Mouse (Mus musculus): ENCODE measurements at regions not wholly inside any gene's neighbourhood (a gene's known extent, or its start where the extent isn't known, plus 50 kb on each side); places are given as distances from the start of the nearest gene placed in this dataset.

DNA sequence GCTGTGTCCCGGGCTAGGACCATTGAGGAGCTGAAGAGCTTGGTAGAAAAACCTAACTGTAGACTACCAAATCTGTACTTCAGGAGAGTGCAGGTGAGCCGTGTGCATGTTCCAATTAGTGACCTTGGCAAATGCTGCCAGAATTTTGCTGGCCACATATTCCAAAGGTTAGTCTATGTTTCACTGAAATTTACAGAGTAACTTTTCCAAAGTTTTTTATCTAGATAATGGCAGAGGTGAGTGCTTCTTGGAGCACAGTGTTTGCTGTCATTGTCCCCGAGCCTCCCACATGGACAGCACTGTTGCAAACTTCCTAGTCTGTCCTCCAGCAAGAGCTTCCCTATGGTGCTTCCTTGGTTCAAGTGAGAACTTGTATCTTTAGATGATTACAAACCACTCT, 232.5 kb downstream of the Foxa2 start:
- no peak for DNase-seq (ENCODE audit: low read depth, low spot score)

DNA sequence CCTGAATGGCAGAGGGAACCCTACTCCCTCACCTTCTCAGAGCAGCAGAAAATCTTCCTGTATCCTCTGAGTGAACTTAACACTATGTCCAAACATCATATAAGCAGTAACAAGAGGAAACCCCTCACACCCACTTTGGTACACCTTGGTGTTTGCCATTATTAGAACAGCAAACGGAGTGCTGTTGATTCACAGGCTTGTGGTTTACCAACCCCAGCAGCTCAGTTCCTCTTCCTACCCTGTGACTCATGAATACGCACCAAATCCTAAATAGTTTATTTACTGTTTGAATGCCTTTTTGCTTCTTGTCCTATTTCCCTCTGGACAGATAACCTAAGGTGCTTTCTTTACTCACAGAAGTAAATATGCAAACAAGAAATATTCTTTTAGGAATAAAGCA, 233.3 kb downstream of the Foxa2 start:
- no peak for DNase-seq (ENCODE audit: low read depth, low spot score)

DNA sequence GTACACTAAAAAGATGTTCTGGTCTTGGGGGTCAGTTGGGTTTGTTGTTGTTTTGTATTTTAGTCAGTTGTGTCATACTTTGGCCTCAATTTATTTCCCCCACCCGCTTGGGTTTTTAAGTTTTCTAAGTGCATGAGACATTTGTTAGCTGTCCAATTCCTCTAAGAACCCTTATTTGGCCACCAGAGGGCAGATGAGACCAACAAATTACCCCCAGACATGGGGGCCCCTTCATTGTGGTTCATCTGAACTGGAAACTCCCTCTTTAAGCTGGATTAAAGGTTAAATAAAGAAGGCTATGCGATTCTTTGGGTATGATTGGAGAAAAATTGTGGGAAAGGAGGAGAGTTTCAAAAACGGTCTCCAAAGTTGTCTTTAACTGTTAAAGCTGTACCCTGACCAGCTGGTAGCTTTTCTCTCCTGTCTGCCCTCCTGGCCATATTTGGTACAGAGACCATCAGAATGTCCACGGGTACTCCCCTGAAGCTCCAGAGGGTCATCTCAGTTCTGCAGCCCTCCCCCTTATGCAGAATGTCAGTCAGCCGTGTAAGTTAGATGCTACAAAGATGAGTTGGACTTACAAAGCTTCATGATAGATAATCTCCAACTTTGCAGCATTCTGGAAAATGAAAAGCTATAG, 238.6 kb downstream of the Foxa2 start:
- DNase-seq (ENCODE audit: low read depth, low spot score), result no peak

DNA sequence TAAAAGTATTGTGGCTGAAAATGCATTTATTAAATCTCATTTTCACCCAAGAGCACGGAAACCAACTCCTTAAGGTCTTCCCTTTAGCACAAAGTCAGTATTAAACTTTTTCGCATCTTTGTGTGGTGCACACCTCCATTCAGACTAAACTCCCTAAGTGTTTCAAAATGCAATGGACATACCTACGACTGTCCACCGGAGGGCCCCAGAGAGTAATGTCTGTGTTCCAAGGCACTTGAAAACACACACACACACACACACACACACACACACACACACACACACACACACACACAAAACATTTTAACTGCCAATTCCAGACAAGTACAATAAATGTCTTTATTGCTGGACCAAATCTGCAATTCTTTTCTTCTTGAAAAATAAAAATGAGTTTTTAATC, 243.7 kb downstream of the Foxa2 start:
- no peak for DNase-seq (ENCODE audit: low read depth, low spot score)

DNA sequence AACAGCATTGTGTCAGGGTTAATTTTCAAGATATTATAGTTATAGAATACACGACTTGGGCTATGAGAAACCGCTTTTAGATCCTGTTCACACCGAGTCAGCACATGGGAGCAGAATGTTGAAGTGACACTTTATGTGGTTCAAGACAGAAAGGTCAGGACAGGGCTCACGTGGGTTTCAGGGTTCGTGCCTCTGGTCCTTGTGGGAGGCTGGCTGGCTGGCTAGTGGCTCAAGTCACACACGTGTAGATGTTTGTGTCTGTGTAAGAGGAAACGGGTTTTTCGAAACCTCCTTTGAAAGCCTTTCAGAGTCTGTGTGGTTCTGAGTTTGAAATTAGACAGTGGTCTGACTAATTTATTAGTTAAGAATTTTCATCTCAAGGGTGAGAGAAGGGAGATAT, 255.3 kb downstream of the Foxa2 start:
- no peak for DNase-seq (ENCODE audit: low read depth, low spot score)

DNA sequence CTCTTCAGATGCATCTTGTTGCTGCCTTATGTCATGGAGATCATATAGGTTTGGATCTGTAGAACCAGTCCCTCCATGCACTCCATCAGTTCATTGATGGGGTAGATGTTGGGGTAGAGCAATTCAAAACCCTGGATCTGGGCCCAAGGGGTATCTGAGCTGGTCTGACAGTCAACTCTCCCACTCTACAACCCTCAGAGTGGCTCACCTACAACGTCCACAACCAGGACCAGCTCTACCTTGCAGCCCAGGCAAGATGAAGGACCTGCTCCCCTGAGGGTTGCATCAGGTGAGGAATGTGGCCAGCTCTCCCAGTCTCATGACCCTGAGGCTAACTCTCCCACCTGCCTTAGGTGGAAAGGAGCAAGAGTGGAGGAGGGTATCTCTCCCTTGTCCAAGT, 256.9 kb downstream of the Foxa2 start:
- no peak for DNase-seq (ENCODE audit: low read depth, low spot score)

DNA sequence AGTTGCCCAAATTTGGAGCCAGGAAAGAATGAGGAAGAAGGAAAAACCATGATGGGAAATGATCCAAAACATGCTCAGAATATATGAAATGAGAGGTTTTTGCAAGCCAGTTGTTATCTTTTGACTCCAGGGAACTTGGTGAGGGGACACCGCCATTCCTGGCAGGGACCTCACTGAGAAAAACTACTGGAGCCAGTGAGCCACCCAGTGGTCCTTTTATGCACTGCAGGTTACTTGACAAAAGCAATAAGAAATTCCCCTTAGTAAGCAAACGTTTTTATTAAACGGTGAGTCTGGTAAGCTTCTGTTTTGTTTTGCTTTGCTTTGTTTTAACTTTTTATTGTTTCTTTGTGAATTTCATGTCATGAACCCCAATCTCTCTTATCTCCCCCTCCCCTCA, 257.5 kb downstream of the Foxa2 start:
- no peak for DNase-seq (ENCODE audit: low read depth, low spot score)

DNA sequence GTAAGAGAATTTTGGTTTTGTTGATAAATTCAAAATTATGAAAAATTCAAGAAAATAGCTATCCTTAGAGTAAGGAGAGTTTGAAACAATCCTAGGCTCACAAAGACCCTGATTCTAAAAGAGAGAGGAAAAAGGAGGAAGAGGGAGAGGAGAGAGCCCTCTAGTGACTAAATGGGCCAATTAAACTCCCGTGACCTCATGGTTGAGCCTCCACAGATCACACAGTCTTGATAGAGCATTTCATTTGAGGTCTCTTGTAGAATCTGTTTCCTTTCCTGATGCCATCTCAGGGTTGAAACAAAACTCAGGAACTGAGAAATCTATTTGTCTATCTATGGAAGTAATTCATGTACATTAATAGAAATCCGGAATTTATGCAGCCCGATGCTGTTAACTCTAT, 258.8 kb downstream of the Foxa2 start:
- no peak for DNase-seq (ENCODE audit: low read depth, low spot score)

DNA sequence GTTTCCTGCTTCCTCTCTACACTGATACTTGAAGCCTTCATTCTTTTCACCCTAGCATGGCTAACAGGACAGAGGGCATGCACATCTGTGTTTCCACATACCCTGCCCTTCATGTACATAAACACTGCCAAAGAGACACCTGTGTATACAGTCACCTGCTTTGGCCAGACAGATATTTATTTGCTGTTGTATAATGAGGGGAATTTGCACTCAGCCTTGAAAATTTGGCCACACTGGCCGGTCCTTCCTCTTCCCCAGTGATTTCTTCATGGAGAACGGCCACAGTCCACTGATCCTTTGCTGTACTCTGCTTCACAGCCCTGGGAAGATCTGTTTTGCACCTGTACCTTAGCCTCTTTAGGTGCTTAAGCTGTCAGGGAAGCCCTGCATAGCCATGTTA, 264.3 kb downstream of the Foxa2 start:
- DNase-seq (ENCODE audit: low read depth, low spot score), result no peak

DNA sequence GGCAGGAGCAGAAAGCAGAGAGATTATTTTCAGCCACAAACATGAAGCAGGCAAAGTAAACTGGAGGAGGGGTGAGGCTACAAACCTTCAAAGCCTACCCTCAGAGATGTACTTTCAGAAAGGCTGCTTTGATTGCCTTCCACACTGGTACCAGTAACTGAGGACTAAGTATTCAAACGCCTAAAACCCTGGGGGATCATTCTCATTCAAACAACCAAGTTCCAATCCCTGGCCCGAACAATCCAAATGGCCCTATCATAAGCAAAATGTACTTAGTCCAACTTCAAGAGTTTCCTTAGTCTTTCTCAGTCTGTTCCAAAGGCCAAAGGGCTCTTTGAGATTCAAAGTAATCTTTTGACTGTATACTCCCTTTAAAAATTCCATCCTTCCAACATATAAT, 270.5 kb downstream of the Foxa2 start:
- no peak for DNase-seq (ENCODE audit: low read depth, low spot score)

DNA sequence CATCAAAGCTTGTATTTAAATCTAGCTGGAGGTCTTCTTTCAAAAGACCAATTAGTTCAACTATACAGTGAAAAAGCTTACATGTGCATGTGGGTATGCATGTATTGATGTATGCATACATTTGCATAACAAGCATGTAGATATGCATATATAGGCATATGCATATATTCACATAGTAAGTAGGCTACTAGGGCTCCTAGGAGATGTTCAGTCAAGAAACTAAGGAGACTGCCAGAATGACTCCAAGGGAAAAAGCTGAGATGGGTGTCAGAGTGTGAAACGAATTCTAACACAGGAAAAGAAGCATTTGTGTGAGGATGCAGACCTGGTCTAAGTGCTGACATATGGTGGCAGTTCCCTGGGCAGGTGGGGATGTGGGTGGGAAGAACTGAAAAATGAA, 274.2 kb downstream of the Foxa2 start:
- no peak for DNase-seq (ENCODE audit: low read depth, low spot score)

DNA sequence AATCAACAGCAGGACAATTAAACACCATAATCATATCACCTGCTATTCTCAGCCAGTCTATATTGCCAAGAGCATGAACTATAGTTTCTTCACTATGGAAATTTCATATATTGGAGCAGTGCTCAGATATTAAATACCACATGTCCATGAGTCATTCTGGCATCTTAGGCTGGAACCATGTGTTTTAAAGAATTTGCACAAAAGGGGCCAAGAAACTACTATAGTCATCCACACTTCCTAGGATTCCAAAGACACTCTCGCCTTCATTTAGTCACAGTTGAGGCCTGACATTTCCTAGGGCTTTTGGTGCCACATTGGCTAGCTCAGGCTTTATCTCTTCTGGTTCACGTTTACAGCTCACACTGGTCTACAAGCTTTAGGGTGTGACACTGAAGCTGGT, 293.7 kb downstream of the Foxa2 start:
- DNase-seq (ENCODE audit: low read depth, low spot score), result no peak

DNA sequence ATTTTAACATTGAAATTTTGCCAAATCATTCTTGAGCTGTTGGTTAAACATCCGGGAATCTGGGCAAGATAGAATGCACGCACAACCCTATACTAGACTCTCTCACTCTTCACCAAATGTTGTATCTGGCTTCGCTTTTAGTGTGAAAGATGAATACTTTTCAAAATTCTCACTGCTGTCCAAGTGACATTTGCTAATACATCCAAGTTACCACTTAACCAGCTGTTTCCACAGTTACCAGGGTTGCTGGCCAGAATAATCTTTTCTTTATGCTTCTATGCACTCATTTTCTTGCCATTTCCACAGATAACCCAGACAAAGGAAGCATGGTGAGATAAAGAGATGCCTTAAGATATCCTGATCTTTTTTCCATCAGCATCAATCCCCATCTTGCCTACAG, 294.9 kb downstream of the Foxa2 start:
- DNase-seq (ENCODE audit: low read depth, low spot score), result no peak

DNA sequence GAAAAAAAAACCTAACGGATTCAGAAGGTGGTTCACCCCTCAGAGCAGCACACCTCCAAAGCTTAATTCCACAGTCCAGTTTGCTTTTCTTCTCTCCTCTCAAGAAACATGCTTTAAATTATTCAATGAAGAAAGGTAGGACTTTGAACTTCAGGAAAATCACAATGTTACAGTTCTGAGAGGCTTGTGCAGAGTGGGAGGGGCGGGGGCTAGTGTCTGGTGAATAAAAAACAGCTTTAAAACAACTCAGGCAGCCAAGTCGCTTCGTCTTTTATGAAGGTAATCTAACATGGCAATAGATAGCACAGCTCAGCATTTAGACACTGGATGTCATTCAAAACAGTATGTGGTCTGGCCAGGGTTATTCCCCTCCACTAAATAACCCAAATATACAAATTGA, 298.8 kb downstream of the Foxa2 start:
- no peak for DNase-seq (ENCODE audit: low read depth, low spot score)

DNA sequence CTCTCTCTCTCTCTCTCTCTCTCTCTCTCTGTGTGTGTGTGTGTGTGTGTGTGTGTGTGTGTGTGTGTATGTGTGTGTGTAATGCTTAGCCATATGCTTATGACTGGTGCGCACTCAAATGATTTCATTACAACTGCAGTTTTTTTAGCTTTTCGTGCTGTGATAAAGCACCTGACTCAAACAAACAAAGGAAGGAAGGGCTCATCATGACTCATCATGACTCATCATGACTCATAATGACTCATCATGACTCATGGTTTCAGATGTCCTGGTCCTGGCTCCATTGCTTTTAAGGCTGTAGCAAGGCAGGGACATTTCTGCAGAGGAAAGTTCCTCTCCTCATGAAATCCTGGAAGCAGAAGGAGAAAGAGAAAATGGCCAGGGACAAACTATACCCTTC, 302.9 kb downstream of the Foxa2 start:
- DNase-seq (ENCODE audit: low read depth, low spot score), result no peak

DNA sequence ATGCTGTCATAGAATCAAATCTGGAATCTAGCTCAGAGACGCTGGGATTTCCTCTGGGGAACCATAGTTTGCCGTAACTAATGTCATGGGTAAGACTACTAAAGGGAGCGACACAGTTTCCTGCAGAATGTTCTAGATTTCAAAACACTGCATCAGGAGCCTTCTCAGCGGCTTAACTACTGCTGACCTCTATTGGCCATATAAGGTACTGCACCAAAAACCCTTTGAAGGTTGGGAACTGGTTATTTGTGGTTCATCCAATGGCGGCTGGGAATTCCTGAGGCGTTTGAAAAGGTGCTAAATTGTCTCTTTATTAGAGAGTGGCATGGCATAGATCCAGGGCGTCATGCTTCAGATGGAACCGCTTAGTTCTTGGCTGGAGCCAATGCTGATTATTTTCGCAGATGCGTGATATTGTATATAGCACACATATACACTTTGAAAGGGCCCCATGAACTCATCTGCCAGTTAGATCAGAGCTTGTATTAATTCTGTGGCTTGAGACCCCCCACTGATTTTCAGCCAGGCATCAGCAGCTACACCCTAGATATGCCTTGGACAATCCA, 308.4 kb downstream of the Foxa2 start:
- peak; percentile 6 for DNase-seq (ENCODE audit: low read depth, low spot score)

DNA sequence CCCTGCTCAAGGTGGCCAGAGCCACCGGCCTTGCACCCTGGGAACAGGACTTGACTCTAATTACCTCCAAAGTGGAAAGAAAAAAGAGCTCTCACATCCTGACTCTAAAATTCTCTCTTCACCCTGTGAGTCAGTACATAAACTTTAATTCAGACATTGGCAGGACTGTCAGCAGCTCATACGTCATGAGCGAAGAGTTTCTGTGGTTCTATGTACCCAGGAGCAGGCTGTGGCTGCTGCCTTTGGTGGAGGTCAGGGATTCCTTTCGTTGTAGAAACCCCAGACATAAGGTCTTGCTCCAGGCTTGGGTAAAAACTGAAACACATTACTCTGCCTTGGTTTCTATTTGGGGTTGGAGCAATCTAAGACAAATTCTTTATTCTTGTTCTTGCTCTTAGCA, 319.4 kb downstream of the Foxa2 start:
- no peak for DNase-seq (ENCODE audit: low read depth, low spot score)

DNA sequence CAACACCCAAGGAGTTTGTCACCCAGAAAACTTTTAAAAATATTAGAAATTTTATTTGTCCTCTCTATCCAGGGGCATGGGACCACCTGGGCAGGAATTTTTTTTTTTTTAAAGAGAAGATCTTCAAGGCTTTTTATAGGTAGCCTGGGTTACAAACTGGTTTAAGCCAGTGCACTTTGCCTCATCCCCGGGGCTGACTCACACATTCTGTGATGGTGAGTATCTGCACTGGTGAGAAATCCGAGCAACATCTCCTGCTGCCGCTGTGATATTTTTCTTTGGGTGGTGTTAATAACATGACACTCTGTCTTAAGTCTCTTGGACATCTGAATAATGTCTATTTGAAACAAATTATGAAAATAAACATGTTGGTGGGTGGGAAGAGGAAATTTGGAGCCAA, 327.8 kb downstream of the Foxa2 start:
- no peak for DNase-seq (ENCODE audit: low read depth, low spot score)

DNA sequence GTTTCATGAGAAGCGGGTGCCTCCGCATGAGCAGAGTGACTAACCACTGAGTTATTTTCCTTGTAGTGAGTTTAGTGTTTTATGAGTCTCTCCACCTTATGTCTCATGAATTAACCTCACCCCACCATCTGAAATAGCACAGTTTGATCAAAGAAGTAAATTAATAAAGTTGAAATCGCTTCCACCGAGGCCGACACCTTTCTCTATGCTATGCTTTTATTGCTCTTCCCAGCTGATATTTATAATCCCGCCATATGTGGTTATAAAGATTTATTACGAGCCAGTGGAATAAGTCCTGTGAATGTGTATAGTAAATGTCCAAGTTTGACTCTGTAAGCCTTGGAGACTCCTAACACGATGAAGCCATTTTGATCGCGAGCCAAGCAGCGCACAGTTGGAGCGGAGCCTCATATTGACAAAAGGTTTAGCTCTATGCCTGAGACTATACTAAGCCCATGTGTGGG, 329.3 kb downstream of the Foxa2 start:
- no peak for DNase-seq (ENCODE audit: low read depth, low spot score)

DNA sequence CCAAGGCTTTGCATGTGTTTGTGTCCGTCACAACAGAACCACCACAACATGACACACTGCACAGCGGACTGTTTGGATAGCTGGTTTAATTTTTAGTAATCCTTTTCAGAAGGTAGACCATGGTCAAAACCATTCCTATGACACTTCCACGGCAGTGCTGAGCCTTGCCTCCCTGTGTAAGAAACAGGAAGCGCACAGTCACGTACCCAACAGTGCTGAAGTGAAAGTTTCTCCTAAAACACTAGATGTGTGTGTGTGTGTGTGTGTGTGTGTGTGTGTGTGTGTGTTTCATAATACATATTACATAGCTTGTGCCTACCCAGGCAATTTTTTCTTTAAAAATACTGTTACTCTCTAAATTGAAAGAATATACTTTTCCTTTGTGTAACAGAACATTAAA, 331.0 kb downstream of the Foxa2 start:
- no peak for DNase-seq (ENCODE audit: low read depth, low spot score)

DNA sequence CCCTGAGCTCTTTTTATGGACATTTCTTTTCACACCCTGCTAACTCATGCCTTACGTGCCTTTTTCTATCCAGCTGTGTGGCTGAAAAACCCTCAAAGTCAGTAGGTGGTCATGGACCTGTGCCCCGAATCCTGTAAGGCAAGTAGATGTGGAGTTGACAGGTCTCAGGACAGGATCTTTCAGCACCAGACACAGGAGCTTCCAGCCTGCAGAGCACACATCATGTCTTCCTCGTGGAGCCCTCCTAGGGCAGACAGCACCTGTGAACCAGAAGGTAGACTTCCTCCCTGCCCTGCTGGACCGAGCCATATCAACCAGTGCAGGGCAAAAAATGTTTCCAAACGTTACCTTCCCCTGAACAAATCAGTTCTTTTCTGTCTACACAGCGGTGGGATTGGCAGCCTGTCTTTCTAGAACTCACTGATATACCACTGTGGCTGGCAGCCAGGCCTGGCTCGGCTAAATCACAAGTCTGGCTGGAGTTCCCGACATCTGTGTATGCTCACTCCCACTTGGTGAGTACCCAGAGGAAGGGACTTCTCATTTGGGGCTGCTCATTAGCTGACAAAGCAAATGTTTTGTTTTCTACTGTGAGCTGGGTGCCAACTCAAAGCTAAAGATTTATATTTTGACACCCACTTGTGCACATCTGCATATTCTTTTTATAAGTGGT, 336.0 kb downstream of the Foxa2 start:
- no peak for DNase-seq (ENCODE audit: low read depth, low spot score)

DNA sequence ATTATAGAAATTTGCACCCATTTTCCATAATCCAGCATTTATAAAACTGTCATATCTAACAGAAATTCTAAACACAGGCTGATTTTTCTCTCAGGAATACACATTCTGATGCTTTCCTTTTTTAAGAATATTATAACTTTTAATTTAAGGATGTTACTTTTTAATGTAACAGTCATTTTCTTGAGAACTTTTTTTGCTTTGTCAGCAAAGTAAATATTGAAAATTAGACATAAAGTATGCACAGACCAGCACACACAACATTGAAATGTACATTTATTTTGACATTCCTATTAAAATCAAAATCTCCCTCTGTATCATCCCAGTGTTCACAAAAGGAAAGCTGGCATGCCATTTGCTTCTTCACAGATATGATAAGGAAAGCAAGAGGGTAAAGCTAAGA, 337.0 kb downstream of the Foxa2 start:
- DNase-seq (ENCODE audit: low read depth, low spot score), result no peak

DNA sequence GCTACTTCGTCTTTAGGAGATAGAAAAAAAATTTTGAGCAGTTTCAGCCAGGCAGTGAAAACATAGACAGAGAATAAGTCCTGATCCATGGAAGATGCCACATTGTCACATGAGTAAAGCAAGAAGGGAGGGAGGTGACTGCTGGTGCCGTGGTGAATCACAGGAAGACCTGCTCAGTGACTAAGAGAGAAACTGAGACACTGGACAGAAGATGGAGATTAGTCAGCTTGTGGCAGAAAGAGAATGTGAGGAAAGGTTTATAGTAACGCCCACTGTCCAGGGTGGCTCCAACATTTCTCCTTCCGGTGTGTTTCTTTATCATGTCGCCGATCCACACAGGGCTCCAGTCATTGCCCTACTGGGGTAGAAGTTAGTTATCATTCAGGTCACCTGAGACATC, 339.6 kb downstream of the Foxa2 start:
- no peak for DNase-seq (ENCODE audit: low read depth, low spot score)

Data from skeletal muscle tissue, adult 2 months (tissue).